Mouse (Mus musculus) thymus, postnatal 10 days (tissue): ENCODE measurements around the gene Ldlrap1.

Source experiments
- DNase-seq, 2 experiments: peaks; one replicate each; pipeline ENCODE4 v3.0.0; 2021; ENCODE audit warnings: low spot score in 2 of 2

The Ldlrap1 gene

GRCm38 (mm10) chr4:134719489-134719888 lies 48.3 kb downstream of the Ldlrap1 start:
- no peak for DNase-seq

- peak; percentile 55 to 88 for DNase-seq
Observed at GRCm38 (mm10) chr4:134713937-134714336, 53.9 kb downstream of the Ldlrap1 start.

GRCm38 (mm10) chr4:134705311-134705710 lies 62.5 kb downstream of the Ldlrap1 start:
- no peak for DNase-seq

GRCm38 (mm10) chr4:134704590-134704989 lies 63.2 kb downstream of the Ldlrap1 start:
- DNase-seq: no peak

- peak; percentile 94 to 99 for DNase-seq
Observed at GRCm38 (mm10) chr4:134703835-134704546, 63.8 kb downstream of the Ldlrap1 start, which contains the start of gene Man1c1. Man1c1 (minus strand) TSS chr4:134704290.

GRCm38 (mm10) chr4:134702981-134703834 lies 64.6 kb downstream of the Ldlrap1 start:
- DNase-seq: peak; percentile 9 to 34

GRCm38 (mm10) chr4:134701934-134702333 lies 65.9 kb downstream of the Ldlrap1 start:
- DNase-seq: peak; percentile 40 to 74

GRCm38 (mm10) chr4:134700911-134701310 lies 66.9 kb downstream of the Ldlrap1 start:
- no peak for DNase-seq

GRCm38 (mm10) chr4:134693202-134693940 lies 74.5 kb downstream of the Ldlrap1 start:
- DNase-seq: no peak

- DNase-seq: no peak
Observed at GRCm38 (mm10) chr4:134692388-134692787, 75.4 kb downstream of the Ldlrap1 start.
